Mouse (Mus musculus): ENCODE measurements around the gene Filip1l.

Filip1l gene

GRCm38 (mm10) chr16:57352751-57353150 is at the start of gene Filip1l:
Gene Filip1l (plus strand): TSS chr16:57353093.
- DNase-seq (ENCODE audit: low spot score): no peak

DNA sequence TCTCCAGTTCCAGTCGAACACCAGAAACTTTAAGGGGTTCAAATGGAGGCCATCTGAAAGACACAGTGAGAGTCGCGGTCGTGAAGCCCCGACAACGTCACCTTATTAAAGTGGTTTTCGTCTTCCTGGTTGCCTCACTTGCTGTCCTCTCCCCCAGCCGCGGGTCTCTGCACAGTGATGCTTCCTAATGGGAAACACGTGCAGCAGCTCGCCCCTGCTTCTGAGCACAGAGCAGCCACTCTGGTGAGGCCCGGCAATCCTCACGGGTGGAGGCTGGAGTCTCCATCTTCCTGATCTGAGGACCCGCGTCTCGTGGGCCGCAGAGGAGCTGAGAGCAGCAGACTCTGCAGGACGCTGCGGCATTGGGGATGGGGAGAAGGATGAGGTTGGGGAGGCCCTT is 49.2 kb upstream of the Filip1l start:
- DNase-seq (ENCODE audit: low spot score): no peak

DNA sequence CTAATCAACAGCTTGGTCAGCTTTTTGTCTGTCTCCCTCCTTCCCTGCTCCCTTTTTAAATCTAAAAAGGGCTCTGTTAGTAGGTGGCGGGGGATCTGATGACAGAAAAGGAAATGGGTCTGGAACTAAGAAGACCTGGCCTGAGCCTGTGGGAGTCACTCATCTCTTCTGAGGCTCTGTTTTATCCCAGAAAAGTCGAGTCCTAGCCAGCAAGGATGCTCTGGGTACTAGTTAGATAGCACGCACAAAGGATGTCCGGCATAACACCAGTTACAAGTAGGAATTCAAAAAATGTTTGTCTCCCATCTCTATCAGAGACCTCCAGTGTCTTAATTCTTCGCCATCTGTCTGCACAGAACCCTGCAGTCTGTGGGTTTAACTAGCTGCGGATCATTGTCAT is 47.4 kb upstream of the Filip1l start:
- DNase-seq (ENCODE audit: low spot score): no peak

- DNase-seq (ENCODE audit: low spot score): no peak
Observed at GRCm38 (mm10) chr16:57312130-57312529, 40.8 kb upstream of the Filip1l start.

- no peak for DNase-seq (ENCODE audit: low spot score)
Observed at GRCm38 (mm10) chr16:57313487-57313886, 39.4 kb upstream of the Filip1l start.

GRCm38 (mm10) chr16:57314236-57314635 is 38.7 kb upstream of the Filip1l start:
- DNase-seq (ENCODE audit: low spot score): no peak

DNA sequence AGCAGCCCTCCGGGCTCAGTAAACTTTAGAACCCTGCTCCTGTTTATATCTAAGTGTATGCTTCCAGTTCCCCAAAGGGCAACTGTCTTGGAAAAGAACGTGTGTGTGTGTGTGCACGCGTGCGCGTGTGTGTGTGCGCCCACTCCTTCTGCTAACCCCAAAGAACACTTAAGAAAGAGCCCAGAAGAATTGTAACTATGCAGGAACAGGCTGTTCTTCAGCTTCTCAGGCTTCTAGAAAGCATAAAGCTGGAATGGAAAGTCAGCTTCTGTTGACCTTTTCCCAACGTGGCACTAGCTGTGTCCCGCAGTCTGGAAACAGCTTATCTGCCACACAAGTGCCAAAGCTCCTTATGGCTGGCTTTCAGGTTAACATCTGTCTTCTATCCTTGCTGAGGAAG is 37.9 kb upstream of the Filip1l start:
- DNase-seq (ENCODE audit: low spot score): no peak

DNA sequence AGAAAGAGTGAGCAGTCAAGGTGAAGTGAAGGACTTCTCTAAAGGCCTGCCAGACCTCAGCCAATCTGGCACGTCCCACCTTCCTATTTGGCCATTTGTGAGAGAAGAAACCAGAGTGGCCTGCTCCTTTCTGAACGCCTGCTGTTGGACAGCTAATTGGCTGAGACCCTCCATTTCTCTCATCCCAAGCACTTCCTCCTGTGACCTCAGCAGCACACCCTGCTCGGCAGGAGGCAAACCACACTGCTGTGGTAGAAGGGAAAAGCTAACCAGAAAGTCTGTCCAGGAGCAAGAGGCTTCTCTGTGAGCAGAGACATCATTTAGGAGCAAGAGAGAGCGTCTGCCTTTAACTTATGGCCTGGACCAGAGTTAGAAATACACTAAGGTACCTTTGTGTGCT is 35.8 kb upstream of the Filip1l start:
- no peak for DNase-seq (ENCODE audit: low spot score)

- DNase-seq (ENCODE audit: low spot score): no peak
Observed at GRCm38 (mm10) chr16:57317882-57318636, 34.8 kb upstream of the Filip1l start.

DNA sequence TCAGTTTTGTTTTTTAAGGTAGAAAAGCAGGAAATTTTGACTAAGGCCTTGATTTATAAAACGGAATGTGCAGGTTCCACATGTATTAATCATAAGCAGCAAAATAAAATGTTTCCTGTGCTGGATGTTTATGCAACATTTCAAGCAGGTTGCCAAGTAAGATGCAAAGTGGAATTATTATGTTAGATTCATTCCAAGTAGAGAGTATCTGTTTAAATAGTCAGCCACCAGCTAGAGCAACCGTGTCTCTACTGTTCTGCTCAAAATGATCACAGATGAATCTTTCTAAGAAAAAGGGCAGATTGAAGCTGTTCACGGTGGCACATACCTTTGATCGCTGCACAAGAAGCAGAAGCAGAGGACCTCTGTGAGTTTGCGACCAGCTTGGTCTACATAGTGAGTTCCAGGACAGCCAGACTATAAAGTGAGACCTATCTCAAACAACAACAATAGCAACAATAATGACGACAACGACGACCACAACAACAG is 34.2 kb upstream of the Filip1l start:
- DNase-seq (ENCODE audit: low spot score): no peak

- DNase-seq (ENCODE audit: low spot score): peak; percentile 4
Observed at GRCm38 (mm10) chr16:57319284-57320124, 33.4 kb upstream of the Filip1l start.

DNA sequence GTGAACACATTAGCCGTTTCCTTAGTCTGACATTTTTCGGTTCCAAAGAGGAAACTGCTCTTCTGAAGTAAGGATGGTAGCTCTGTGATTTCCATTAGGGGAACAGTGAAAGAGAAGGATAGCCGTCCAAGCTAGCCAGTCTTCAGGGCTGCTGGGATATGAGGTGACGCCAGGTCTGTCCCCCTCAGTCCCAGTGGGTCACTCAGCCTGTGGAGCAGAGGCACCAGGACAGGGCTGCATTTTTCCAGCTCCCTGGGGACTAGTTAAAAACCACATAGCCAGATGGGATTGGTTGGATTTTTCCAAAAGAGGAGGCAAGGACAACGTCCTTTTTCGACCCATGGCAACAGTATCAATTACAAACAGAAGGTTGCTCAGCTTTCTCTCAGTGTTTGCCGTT is 25.9 kb upstream of the Filip1l start:
- no peak for DNase-seq (ENCODE audit: low spot score)

GRCm38 (mm10) chr16:57329028-57329427 is 23.9 kb upstream of the Filip1l start:
- no peak for DNase-seq (ENCODE audit: low spot score)

DNA sequence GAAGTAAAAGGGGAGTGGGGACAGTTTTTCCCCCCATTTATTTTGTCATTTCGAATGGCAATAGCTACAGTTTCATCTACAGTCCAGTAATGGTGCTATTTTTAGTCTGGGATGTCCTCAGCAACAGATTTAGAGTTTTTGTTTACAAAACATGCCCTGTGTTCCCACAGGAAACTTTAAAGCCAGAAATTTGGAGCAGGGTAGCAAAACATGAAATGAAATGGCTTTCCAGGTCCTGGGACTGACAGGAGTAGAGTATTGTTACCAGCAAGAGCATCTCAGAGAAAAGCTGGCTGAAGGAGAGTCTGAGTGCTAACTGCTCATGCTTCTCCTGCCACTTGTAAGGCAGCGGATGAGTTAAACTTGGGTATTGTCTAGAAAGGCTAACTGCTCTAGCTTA is 22.8 kb upstream of the Filip1l start:
- no peak for DNase-seq (ENCODE audit: low spot score)

DNA sequence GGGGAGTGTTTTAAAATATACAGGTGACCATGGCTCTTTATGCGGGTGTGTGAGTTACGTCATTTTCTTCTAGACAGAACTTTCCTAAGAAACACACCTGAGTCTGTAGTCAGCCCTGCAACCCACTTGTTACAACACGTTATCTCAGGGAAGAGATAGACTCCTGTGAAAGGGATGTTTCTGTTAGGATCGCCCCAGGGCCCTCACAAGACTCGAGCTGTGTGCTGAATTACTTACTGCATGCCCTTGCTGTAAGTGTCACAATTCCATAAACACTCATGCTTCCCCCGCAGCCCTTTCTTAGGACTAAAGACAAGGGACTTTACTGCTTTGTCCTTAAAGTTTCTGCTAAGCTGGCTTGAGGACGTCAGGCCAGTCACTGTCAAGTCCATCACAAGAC is 20.6 kb upstream of the Filip1l start:
- DNase-seq (ENCODE audit: low spot score): no peak

DNA sequence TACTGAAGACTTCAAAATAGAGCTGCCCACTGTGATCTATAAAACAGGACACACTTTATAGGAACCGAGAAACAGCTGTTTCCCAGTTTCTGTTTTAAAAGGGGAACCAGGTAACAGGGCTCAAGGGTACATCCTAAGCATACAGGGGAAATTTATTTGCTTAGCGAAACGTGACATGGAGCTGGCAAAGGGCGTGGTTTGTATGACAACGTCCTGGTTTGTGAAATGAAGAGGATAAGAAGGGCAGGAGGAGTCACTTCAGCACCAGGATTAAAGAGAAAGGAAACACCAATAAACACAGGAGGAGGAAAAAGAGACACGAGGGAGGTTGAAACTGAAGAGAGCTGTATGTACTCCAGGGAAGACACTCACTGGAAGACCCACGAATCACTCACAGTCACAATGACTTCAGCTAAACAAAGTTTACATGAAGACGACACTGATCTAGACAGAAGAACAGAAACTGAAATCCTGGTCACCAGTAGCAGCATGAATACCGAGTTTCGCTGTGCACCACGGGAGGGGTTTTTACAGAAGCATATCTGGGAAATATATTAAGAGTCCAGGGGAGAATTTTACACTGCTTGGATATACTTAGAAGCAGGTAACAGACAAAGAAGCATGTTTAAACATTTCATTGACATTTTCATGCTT is 16.0 kb upstream of the Filip1l start:
- peak; percentile 45 for DNase-seq (ENCODE audit: low spot score)

GRCm38 (mm10) chr16:57339765-57340612 is 12.9 kb upstream of the Filip1l start:
- no peak for DNase-seq (ENCODE audit: low spot score)

DNA sequence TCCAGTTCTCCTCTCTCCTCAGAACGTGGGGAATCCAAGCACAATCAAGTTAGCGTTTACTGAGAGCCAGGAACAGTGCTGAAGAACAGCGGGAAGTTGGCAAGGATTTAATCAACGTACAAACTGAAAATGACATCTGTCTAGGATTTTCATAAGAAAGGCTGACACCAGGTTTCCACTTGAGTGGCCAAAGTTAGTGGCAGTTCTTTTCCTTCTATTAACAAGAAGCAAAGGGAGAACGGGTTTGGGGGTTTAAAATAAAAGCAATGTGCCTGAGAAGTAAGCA is 12.3 kb upstream of the Filip1l start:
- no peak for DNase-seq (ENCODE audit: low spot score)

- DNase-seq (ENCODE audit: low spot score): no peak
Observed at GRCm38 (mm10) chr16:57346258-57346657, 6.6 kb upstream of the Filip1l start.

- no peak for DNase-seq (ENCODE audit: low spot score)
Observed at GRCm38 (mm10) chr16:57349039-57349438, 3.9 kb upstream of the Filip1l start.

DNA sequence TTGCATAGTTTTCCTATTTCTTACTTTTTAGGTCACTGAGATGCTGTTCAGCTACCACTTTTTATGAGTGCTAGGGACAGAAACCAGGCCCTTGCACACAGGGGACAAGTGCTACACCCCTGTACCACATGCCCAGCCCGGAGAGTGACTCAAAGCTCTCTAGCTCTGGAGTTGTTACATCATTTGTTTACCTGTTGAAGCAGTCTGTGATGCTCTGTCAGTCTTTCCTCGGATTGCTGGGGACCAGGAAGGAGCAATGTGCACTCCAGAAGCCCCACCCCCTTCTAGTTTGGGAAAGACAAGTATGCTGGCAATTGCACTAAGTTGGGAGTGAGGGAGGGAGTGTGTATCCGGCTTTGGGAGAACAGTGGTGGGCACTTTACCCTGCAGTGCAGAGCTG is 3.2 kb upstream of the Filip1l start:
- DNase-seq (ENCODE audit: low spot score): no peak

DNA sequence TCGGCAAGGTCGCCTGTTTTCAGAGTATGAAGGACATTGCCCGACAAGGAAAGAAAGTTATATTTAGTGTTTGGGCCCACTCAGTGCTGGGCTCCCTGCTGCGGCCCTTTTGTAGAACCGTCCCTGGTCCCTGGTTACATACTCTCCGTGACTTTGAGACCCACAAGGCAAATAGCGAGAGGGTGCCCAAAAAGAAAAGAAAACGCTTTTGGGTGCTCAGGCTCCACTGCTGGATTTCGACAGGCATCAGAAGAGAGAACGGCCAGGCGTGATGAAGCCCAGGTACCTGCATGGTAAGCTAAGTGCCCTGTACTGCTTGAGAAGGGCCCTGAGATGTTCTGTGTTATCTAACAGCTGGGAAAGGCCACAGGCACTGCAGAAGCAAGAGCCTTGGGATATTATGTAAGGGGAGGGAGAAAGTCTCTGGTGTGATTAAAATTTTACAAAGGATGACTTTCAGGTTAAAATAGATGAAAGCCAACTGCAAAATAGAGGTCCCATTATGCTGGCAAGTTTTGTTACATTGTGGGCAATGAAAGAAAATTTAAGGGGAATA is 351 bp downstream of the Filip1l start:
- DNase-seq (ENCODE audit: low spot score): no peak
